Mouse (Mus musculus) forebrain, embryonic 16.5 days (tissue): ENCODE results near the gene Tiparp. TPM values are rescaled to one million over a fixed set of nuclear protein-coding genes. Genes with fewer than 3 reads are reported as not detected.

Experiments used
- ATAC-seq: fragments of 200-750 bp; cut with Nextera tagmentation; 2 replicates; pipeline ENCODE4 v1.8.0; 2017; ENCODE audit warnings: mild to moderate bottlenecking, moderate library complexity
- H3K27ac ChIP-seq: fragments of 300-500 bp; sonication (generic); 2 replicates; pipeline ENCODE4 v1.5.1; 2014; ENCODE audit warnings: low read length, control low read depth
- H3K27me3 ChIP-seq: fragments of 300-500 bp; sonication (generic); replicated peaks from 2 replicates; pipeline ENCODE4 v1.6.1; 2014; ENCODE audit warnings: low read length; ENCODE audit not compliant: control insufficient read depth, insufficient read depth
- H3K36me3 ChIP-seq: fragments of 300-500 bp; sonication (generic); 2 replicates; pipeline ENCODE4 v1.6.1; 2014; ENCODE audit not compliant: control insufficient read depth, insufficient read depth
- H3K4me1 ChIP-seq: fragments of 300-500 bp; sonication (generic); replicated peaks from 2 replicates; pipeline ENCODE4 v1.6.1; 2014; ENCODE audit warnings: low read length; ENCODE audit not compliant: control insufficient read depth, insufficient read depth
- H3K4me2 ChIP-seq: fragments of 300-500 bp; sonication (generic); 2 replicates; pipeline ENCODE4 v1.6.1; 2014; ENCODE audit warnings: mild to moderate bottlenecking, low read length, control low read depth
- H3K4me3 ChIP-seq: fragments of 300-500 bp; sonication (generic); replicated peaks from 2 replicates; pipeline ENCODE4 v1.5.1; 2014; ENCODE audit warnings: mild to moderate bottlenecking, low read length, control low read depth
- H3K9ac ChIP-seq: fragments of 300-500 bp; sonication (generic); replicated peaks from 2 replicates; pipeline ENCODE4 v1.6.1; 2014; ENCODE audit warnings: low read depth, low read length, control low read depth
- H3K9me3 ChIP-seq: fragments of 300-500 bp; sonication (generic); 2 replicates; pipeline ENCODE4 v1.6.1; 2016; ENCODE audit warnings: low read length; ENCODE audit not compliant: control insufficient read depth
- WGBS: fragments of 180-500 bp; shearing (Covaris S2); extraction: QIAGEN DNeasy Blood & Tissue Kit; methylation state at CpG from one replicate; pipeline ENCODE4 v1.1.7; 2014; 5-methylcytosine and 5-hydroxymethylcytosine counted together
- polyA plus RNA-seq: library from polyadenylated mRNA; unstranded; fragments of >200 nt; fragmentation: Nextera tagmentation; extraction: Ambion mirVana; gene quantifications from 2 replicates; pipeline ENCODE4 v1.2.1, GENCODE M21; 2015

Gene Tiparp
- polyA plus RNA-seq, 1 experiment from 2014 or later: 33.9 TPM

DNA sequence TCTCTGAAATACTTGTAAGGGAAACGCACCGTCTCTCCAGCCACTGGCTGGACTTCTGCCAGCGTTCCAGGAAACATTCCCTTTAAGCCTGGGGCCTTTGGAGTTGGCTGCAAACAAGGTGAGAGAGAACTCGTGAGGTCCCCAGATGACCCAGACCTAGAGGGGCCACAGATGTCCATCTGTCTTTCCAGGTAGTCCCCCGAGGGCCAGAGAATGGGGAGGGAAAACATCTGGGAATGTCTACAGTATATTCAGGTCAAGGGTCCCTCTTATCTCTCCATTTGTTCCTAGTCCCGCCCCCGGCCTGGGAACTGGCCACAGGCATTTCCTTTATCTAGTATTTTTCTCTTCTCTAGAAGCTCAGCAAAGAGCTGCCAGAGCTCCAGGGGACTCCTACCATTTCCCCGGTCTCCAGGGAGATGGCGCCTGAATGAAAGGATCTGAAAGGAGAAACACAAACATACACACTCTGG is 33.9 kb upstream of the Tiparp start:
- Histone ChIP-seq H3K27ac (no peak overlapping the region), H3K4me2 (peak overlapping the region; percentile 29; the same call in 1 of the 2 replicates)
- WGBS: 41% methylated on average over 9 of the region's 9 CpGs

DNA sequence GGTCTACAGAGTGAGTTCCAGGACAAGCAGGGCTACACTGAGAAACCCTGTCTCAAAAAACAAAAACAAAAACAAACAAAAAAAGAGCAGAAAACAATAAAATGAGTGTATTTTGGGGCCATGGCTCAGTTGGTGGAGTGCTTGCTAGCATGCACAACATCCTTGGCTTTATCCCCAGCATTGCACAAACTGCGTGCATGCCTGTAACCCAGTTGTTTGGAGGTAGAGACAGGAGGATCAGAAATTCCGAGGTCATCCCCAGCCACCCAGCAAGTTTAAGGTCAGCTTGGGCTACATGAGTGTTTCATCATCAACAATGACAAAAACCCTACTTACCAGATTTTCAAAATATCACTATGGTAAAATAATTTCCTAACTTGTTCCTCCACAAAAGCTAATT is 20.4 kb upstream of the Tiparp start:
- H3K27ac ChIP-seq: no peak overlapping the region
- no peak overlapping the region for H3K9ac ChIP-seq
- no peak overlapping the region for H3K4me3 ChIP-seq
- no peaks in the 10 kb centered on the region for H3K9me3 ChIP-seq
- no peaks in the 10 kb centered on the region for H3K27me3 ChIP-seq
- no peak for ATAC-seq
- 85% methylated on average over 2 of the region's 2 CpGs for WGBS
- no peaks in the 10 kb centered on the region for H3K4me1 ChIP-seq
- no peaks in the 10 kb centered on the region for H3K36me3 ChIP-seq
- H3K4me2 ChIP-seq: no peak overlapping the region

More for the DNA sequence above, 33.9 kb upstream of the Tiparp start:
- Histone ChIP-seq H3K9ac (no peak overlapping the region), H3K9me3 (no peaks in the 10 kb centered on the region), H3K4me1 (peaks cover 10% of the 10 kb centered on the region), H3K36me3 (no peaks in the 10 kb centered on the region), H3K4me3 (no peak overlapping the region), H3K27me3 (no peaks in the 10 kb centered on the region)
- peak; percentile 61 for ATAC-seq

DNA sequence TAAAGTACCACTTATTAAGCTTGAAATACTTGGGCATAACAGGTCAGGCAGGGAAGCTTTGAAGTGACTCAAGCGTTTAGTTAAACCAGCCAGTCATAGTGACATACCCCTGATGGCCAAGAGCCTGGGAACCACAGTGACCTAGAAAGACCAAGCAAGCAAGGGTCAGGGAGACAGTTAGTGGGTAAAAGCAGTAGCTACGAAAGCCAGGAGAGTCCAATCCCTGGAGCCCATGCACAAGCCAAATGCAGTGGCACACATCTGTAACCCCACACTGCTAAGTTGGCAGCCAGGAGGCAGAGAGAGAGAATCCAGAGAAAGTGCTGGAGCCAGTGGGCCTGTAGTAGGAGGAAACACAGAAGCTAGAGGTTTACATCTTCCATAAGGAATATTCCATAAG is 17.6 kb upstream of the Tiparp start:
- Histone ChIP-seq H3K9ac (no peak overlapping the region), H3K4me3 (no peak overlapping the region), H3K9me3 (no peaks in the 10 kb centered on the region), H3K36me3 (no peaks in the 10 kb centered on the region), H3K27me3 (no peaks in the 10 kb centered on the region), H3K27ac (no peak overlapping the region), H3K4me2 (no peak overlapping the region), H3K4me1 (no peaks in the 10 kb centered on the region)
- no peak for ATAC-seq
- WGBS: 85% methylated on average over 2 of the region's 2 CpGs

DNA sequence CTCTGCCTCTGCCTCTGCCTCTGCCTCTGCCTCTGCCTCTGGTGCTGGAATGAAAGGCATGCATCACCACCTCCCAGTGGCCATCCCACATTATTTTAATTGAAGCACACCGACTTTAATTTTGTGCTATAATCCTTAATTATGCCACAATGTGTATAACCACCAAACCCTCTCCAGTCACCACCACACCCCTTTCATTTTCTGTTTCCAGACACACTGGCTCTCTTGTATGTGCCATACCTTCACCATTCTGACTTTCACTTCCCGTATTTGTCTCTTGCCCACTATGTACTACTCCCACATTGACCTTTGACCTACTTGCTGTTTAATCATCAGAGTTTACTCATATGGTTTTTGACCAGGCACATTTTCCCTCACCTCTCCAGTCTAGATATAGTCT is 12.5 kb upstream of the Tiparp start:
- Histone ChIP-seq H3K9me3 (no peaks in the 10 kb centered on the region), H3K27me3 (no peaks in the 10 kb centered on the region), H3K4me3 (no peak overlapping the region), H3K36me3 (no peaks in the 10 kb centered on the region), H3K4me1 (peaks cover 5% of the 10 kb centered on the region; the same call in 1 of the 2 replicates), H3K4me2 (no peak overlapping the region), H3K27ac (no peak overlapping the region), H3K9ac (no peak overlapping the region)
- 88% methylated on average over 2 of the region's 2 CpGs for WGBS
- ATAC-seq: no peak

DNA sequence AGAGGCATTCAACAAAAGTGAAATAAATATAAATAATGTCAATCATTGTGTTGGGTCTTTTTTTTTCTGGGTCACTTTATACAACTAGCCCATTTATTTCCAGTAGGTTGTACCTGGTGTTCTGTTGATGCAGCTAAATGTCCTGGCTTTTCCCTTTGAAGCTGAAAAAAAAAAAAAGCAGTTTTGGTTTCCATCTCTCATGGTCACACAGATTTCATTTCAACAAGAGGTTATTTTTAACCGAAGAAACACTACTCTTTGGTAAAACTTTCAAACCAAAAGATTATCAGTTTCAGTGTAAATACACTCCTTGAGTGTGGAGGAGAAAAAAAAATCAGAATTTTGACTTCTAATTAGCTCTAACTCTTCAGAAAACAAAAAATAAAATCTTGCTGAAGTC is 11.7 kb upstream of the Tiparp start:
- no peak overlapping the region for H3K4me3 ChIP-seq
- H3K4me2 ChIP-seq: no peak overlapping the region
- no peaks in the 10 kb centered on the region for H3K36me3 ChIP-seq
- no peaks in the 10 kb centered on the region for H3K27me3 ChIP-seq
- no peak overlapping the region for H3K27ac ChIP-seq
- no peak for ATAC-seq
- no peaks in the 10 kb centered on the region for H3K9me3 ChIP-seq
- WGBS: 91% methylated on average over 1 of the region's 1 CpGs
- H3K9ac ChIP-seq: no peak overlapping the region
- H3K4me1 ChIP-seq: peaks cover 5% of the 10 kb centered on the region; the same call in 1 of the 2 replicates

DNA sequence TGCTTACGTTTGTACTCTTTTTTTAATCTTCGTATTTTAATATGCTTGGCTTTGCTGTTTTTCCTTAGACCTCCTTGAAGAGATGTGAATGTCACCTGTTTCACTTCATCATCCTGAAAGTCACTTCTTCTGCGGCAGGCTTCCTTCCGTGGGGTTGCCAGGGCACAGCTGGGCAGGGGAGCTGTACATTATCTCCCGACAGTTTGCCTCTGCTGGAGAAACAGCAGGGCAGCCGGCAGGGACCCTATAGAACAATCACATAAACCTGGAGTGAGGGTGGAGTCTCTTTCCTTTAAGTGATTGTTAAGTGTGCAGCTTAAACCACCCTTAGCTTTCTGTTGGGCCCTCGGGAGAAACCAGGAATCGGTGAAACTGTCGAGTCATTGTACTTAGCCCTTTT is 11.1 kb upstream of the Tiparp start:
- ATAC-seq: no peak
- no peak overlapping the region for H3K4me3 ChIP-seq
- H3K27me3 ChIP-seq: no peaks in the 10 kb centered on the region
- H3K4me1 ChIP-seq: peaks cover 5% of the 10 kb centered on the region; the same call in 1 of the 2 replicates
- no peaks in the 10 kb centered on the region for H3K36me3 ChIP-seq
- WGBS: 27% methylated on average over 9 of the region's 9 CpGs
- no peak overlapping the region for H3K4me2 ChIP-seq
- H3K9me3 ChIP-seq: no peaks in the 10 kb centered on the region
- H3K27ac ChIP-seq: no peak overlapping the region
- no peak overlapping the region for H3K9ac ChIP-seq

DNA sequence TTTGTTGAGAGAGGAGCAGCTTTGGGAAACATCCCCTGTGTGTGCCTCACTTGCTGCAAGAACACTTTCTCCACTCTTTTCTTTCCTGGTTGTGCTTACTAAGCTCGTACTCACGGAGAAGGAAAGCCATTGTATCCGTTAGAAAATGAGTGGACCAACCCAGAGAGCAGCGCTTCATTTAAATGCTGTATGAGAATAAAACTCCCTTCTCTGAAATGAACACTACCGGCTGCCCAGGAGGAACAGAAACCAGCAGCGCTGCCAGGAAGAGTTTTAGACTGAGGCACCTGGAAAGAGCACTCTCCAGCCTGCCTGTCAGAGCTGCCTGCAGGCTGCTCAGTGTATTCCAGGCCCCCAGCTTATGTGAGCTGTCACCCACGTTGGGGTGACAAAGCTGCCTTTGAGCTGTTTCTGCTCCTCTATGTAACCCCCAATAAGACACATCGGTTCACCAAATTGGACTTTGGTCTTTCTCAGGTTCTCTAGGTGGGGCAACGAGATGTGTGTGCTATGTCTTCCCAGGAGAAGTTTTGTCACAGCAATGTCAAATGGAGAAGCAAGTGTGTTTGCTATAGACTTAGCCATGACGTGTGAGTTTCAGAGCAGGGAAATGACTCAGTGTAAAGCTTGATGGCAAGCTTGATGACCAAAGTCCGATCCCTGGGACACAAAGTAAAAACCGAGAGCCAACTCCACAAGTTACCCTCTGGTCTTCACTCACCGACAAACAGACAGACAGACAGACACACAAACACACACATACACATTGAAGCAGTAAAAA is 10.3 kb upstream of the Tiparp start:
- H3K27me3 ChIP-seq: no peaks in the 10 kb centered on the region
- peaks cover 5% of the 10 kb centered on the region; the same call in 1 of the 2 replicates for H3K4me1 ChIP-seq
- H3K36me3 ChIP-seq: no peaks in the 10 kb centered on the region
- H3K4me2 ChIP-seq: peak overlapping the region; percentile 11; the same call in 1 of the 2 replicates
- H3K27ac ChIP-seq: no peak overlapping the region
- WGBS: 39% methylated on average over 13 of the region's 13 CpGs
- H3K9ac ChIP-seq: no peak overlapping the region
- no peaks in the 10 kb centered on the region for H3K9me3 ChIP-seq
- H3K4me3 ChIP-seq: no peak overlapping the region
- ATAC-seq: no peak

DNA sequence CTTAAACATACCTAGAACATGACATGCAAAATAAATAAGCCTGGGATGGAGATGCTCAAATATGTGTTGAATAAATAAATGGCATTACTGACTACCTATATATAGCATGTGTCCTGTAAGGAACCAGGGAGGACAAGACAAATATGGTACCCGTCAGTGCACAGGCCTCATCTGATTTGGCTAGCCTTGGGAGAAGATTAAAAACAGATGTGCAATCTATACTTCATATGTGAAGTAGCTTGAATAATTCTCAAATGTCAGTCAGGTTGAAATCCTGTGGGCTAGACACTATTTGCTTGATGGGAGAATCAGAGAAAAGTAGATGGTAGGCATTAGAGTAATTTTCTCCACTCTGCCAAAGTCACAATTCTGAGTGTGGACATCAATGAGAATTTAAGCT is 6.8 kb upstream of the Tiparp start:
- 88% methylated on average over 1 of the region's 1 CpGs for WGBS
- Histone ChIP-seq H3K4me3 (no peak overlapping the region), H3K9ac (no peak overlapping the region), H3K27ac (no peak overlapping the region), H3K4me2 (no peak overlapping the region), H3K4me1 (peaks cover 5% of the 10 kb centered on the region; the same call in 1 of the 2 replicates), H3K27me3 (no peaks in the 10 kb centered on the region), H3K36me3 (no peaks in the 10 kb centered on the region), H3K9me3 (no peaks in the 10 kb centered on the region)
- ATAC-seq: no peak

DNA sequence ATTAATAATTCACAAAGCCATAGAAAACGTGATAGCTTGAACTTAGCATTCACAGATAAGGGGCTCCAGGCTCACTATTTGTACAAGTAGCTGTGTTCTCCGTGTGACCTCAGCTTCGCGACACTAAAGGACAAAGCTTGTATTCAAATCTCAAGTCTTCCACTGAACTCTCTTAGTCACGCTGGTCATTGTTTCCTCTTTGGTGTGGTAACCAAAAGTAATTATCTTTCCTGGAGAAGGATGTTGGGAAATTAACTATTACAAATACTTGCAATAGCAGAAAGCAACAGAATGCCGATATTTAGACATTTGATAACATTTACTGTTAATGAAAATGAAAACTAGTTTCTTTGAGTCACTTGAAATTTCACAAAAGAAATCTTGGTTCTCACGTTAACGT is 4.8 kb upstream of the Tiparp start:
- Histone ChIP-seq H3K27ac (no peak overlapping the region), H3K9ac (no peak overlapping the region), H3K4me2 (no peak overlapping the region), H3K36me3 (no peaks in the 10 kb centered on the region), H3K4me1 (no peaks in the 10 kb centered on the region), H3K9me3 (no peaks in the 10 kb centered on the region), H3K4me3 (no peak overlapping the region), H3K27me3 (no peaks in the 10 kb centered on the region)
- no peak for ATAC-seq
- WGBS: 43% methylated on average over 8 of the region's 8 CpGs
